Mouse (Mus musculus): ENCODE data around the gene Mt3.
"Not testable (repeated sequence)": the region's sequence is repeated elsewhere in the genome, so short reads cannot be mapped to it uniquely, and the experiment has no call there.

Mt3 gene

GRCm38 (mm10) chr8:94154537-94154936, 2.1 kb downstream of the Mt3 start:
- no peak for DNase-seq

- peak; percentile 46 for DNase-seq
Measured at GRCm38 (mm10) chr8:94156092-94156491, 3.7 kb downstream of the Mt3 start.

- DNase-seq = not testable (repeated sequence)
Measured at GRCm38 (mm10) chr8:94165772-94166171, 13.4 kb downstream of the Mt3 start.

- peak; percentile 78 for DNase-seq
Measured at GRCm38 (mm10) chr8:94167244-94167643, 14.8 kb downstream of the Mt3 start.

- DNase-seq = no peak
Measured at GRCm38 (mm10) chr8:94169547-94169946, 17.1 kb downstream of the Mt3 start.

GRCm38 (mm10) chr8:94171321-94171755, 18.9 kb downstream of the Mt3 start:
- DNase-seq = no peak

- peak; percentile 76 for DNase-seq
Measured at GRCm38 (mm10) chr8:94172075-94172808, 19.8 kb downstream of the Mt3 start, which contains the start of gene Mt2. TSS of gene Mt2 (plus strand) at chr8:94172664.

GRCm38 (mm10) chr8:94172809-94173732, 20.7 kb downstream of the Mt3 start:
- no peak for DNase-seq

- DNase-seq = no peak
Measured at GRCm38 (mm10) chr8:94173848-94174403, 21.5 kb downstream of the Mt3 start.

GRCm38 (mm10) chr8:94174619-94175213, 22.3 kb downstream of the Mt3 start:
- no peak for DNase-seq

- no peak for DNase-seq
Measured at GRCm38 (mm10) chr8:94177716-94178390, 25.4 kb downstream of the Mt3 start.

- peak; percentile 92 for DNase-seq
Measured at GRCm38 (mm10) chr8:94178857-94179712, 26.7 kb downstream of the Mt3 start, which contains the start of gene Mt1. TSS of gene Mt1 (plus strand) at chr8:94179082.

GRCm38 (mm10) chr8:94179713-94180560, 27.5 kb downstream of the Mt3 start:
- DNase-seq = no peak

GRCm38 (mm10) chr8:94180561-94180908, 28.1 kb downstream of the Mt3 start:
- no peak for DNase-seq

- DNase-seq = no peak
Measured at GRCm38 (mm10) chr8:94182055-94182929, 29.9 kb downstream of the Mt3 start.

- peak; percentile 87 for DNase-seq
Measured at GRCm38 (mm10) chr8:94183117-94183516, 30.7 kb downstream of the Mt3 start.

GRCm38 (mm10) chr8:94184357-94184843, 32.0 kb downstream of the Mt3 start:
- DNase-seq = no peak

- DNase-seq = no peak
Measured at GRCm38 (mm10) chr8:94185791-94186190, 33.4 kb downstream of the Mt3 start.

GRCm38 (mm10) chr8:94186542-94186941, 34.1 kb downstream of the Mt3 start:
- peak; percentile 83 for DNase-seq

Data from kidney, adult 11 months (tissue).